Mouse (Mus musculus) stomach, postnatal 0 days (tissue): ENCODE results near the gene S1pr2.

Source experiments
- CTCF ChIP-seq: IDR thresholded peaks from 2 replicates; pipeline ENCODE4 v1.5.1; 2016; ENCODE audit warnings: antibody characterized with exemption, low read depth, mild to moderate bottlenecking, moderate library complexity
- EP300 ChIP-seq: optimal IDR thresholded peaks from 2 replicates; pipeline ENCODE3; 2016; ENCODE audit warnings: antibody characterized with exemption

DNA sequence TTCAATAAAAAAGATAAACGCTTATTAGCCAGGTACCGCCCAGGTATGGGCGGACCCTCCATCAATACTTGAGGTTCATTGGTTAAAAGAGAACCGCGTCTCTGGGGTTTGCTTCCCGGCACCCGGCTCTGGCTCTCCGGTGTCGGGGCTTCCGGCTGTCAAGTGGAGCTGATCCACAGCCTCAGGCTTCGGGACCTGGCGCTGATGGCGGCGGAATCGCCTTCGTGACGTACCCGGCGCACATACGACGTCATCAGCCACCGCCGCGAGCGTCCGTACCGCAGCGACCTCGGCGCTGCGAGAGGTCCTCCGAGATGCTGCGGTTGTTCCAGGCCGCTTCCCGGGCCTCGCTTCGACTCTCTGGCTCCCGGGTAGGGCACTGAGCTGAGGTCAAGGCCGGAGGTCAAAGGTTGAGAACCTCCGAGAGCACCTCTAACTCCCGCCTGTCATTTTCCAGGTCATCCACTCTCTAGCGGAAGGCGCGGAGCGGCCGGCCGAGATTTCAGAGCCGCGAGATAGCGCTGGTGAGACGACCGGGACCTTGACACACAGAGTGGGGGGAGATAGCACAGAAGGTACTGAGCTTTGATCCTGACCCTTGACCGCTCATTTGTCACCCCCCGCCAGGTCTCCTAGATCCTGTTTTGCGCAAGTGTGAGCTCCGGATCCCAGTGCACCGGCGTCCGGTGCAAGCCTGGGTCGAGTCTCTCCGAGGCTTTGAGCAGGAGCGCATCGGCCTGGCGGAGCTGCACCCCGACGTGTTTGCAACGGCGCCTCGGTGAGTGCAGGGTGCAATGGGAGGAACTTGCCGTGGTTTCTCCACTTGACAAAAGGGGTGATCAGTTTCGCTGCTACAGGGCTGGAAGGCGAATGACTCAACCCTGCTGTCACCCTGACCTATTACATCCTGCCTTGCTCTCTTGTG is 26.3 kb upstream of the S1pr2 start, which contains the start of gene Mrpl4:
- TF ChIP-seq EP300: peak; percentile 21
- TF ChIP-seq CTCF: peak; percentile 13; the same call in 1 of the 2 replicates
